Mouse (Mus musculus): ENCODE results near the gene Cdh7.
"Not testable (repeated sequence)": the region's sequence is repeated elsewhere in the genome, so short reads cannot be mapped to it uniquely, and the experiment has no call there.

Cdh7 gene

DNA sequence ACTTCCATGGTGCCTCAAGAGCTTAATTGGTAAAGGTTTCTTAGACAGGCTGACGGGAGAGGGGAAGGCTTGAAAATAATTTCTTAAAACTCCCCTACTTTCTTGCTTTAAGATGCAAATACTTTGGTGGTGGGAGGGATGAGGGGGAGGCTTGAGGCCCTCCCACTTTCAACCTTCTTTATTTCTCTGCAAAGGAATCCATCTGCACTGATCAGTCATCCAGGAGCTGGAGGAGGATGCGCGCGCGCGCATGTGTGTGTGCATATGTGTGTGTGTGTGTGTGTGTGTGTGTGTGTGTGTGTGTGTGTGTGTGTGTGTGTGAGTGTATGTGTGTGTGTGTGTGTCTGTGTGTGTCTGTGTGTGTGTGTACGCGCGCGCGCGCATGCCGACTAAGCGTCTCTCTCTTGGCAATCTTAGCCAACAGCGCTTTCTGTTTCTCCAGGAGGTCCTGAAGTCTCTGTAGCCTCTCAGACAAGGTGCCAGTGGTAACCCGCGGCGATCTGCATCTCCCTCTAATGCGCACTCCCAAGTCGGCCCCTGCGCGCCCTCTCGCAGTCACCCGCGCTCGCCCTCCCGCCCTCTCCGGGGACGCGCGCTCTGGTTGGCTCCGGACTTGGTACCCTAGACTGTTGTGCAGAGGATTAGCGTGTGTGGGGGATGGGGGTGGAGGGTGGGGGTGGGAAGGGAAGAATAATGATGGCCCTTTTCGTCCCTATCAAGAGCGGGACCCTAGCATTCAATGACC, at the start of gene Cdh7:
Gene Cdh7, plus strand, starts transcription at position 368 of the 745 bp plus-strand sequence.
- DNase-seq = peak; percentile 88 to 89

GRCm38 (mm10) chr1:109932674-109933073, 49.6 kb upstream of the Cdh7 start:
- DNase-seq = peak; percentile 89 to 93

GRCm38 (mm10) chr1:109948571-109948970, 33.7 kb upstream of the Cdh7 start:
- peak; percentile 73 to 84 for DNase-seq

DNA sequence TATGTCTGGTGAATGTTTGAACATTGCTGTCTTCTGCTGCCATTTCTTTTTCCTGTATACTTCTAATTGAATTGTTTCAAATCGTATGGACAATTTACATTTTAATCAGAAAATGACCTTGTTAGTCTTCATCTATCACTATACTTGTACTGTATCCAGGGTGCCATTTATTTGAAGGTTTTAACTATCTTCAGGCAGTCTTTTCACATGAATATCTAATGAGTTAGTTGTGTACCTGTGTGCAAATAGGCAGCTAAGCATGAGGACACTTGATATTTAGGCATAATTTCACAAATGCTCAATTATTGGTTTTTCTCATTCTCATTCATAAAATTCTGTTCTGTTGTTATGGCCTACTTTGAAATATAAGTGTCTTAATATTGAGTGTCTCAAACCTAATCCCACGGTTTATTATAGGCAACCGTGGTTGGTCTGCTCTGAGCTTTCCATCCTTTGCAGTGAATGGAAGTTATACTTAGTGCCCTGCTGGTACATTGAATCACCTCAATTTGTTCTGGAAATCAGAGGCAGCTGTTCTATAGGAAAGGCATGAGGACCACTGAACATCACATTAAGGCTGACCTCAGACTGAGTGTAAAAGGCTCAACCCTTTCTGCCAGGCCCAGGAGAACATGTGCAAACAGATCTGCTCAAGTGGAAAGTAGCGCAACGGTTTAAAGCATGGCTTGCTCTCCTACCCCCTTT, 10.4 kb upstream of the Cdh7 start:
- no peak for DNase-seq

DNA sequence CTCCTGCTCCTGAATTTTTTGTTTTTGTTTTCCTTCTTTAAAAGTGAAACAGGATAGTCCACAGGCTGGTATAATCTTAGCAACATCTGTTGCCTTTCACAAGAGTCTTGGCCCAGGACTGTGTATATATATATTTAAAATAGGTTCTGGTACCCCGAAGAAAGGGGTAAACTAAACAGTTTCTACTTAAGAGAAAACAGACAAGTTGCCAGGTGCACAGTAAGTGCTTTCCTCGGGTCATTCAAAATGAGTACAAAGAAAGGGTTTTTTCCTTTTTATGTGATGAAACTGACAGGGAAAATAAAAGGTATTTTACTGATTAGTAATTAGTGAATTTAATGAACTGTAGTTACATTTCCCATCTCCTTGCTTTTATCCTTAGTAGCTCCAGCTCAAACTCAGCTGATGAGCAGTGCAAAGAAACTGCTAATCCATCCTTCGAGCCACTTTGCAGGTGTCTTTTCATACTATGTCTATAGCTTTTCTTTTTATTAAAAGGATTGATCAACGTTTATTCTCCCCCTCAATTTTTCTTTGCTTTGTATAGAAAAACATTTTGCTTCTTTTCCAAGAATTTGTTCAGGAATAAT, 9.7 kb upstream of the Cdh7 start:
- no peak for DNase-seq

GRCm38 (mm10) chr1:109982809-109983536, 742 bp downstream of the Cdh7 start:
- peak; percentile 75 to 83 for DNase-seq

GRCm38 (mm10) chr1:109983537-109983912, 1.3 kb downstream of the Cdh7 start:
- peak; percentile 75 to 77 for DNase-seq

DNA sequence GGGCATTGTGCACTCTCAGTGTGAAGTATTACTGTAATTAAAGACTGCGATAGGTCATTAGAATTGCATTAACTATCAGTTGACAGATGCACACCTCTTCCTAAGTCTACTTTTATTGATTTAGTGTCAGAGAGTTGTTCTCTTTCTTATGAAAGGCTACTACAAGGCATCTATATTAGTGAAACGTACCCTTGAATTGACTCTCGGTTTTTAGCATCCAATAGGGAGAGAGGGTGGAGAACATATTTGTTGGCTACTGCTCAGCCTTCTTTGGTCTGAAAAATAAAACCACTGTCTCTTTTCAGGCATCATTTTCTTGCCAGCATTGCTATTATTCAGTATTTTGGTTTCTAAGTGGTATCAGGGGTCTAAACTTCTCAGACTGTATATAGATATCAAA, 2.5 kb downstream of the Cdh7 start:
- no peak for DNase-seq

GRCm38 (mm10) chr1:109985468-109985867, 3.2 kb downstream of the Cdh7 start:
- DNase-seq = peak; percentile 78 to 80

GRCm38 (mm10) chr1:109989541-109989940, 7.3 kb downstream of the Cdh7 start:
- no peak for DNase-seq

- peak; percentile 66 to 77 for DNase-seq
Observed at GRCm38 (mm10) chr1:109993906-109994305, 11.7 kb downstream of the Cdh7 start.

DNA sequence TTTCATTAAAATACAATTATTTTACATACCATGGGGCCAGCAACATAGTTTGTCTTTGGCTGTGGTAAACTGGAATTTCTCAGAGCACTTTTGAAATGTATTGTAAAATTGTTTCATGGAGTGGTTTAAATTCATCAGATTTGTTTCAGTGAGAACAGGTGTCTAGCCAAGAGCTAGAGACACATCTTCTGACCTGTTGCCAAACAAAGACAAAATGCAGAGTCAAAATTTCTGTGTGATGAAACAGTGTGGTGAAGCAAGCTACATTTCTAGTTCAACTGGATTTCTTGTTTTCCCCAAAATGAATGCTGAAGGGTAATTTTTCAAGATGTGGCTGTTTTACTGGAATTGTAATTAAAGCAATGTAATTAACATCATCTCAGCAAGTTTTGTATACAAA, 22.2 kb downstream of the Cdh7 start:
- DNase-seq = peak in 1 of 2 experiments; percentile 22

- no peak for DNase-seq
Observed at GRCm38 (mm10) chr1:110005038-110005437, 22.8 kb downstream of the Cdh7 start.

- peak; percentile 41 to 43 for DNase-seq
Observed at GRCm38 (mm10) chr1:110012153-110012552, 29.9 kb downstream of the Cdh7 start.

GRCm38 (mm10) chr1:110056317-110056716, 74.1 kb downstream of the Cdh7 start:
- DNase-seq = no peak

DNA sequence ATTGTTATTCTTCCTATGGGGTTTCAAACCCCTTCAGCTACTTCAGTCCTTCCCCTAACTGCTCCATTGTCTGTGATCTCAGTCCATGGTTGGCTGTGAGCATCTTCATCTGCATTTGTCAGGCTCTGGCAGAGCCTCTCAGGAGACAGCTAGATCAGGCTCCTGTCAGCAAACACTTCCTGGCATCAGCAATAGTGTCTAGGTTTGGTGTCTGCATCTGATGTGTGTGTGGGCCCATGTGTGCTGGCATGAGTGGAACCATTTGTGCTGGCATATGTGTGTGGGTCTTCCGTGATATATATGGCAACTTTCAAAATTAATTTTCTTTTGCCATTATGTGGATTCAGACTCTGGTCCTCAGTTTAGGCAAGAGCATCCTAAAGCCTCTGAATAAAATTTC, 85.2 kb downstream of the Cdh7 start:
- no peak for DNase-seq

- DNase-seq = no peak
Observed at GRCm38 (mm10) chr1:110078471-110078870, 96.2 kb downstream of the Cdh7 start.

GRCm38 (mm10) chr1:110118071-110118470, 135.8 kb downstream of the Cdh7 start:
- no peak for DNase-seq

GRCm38 (mm10) chr1:110118862-110119261, 136.6 kb downstream of the Cdh7 start:
- DNase-seq = no peak

DNA sequence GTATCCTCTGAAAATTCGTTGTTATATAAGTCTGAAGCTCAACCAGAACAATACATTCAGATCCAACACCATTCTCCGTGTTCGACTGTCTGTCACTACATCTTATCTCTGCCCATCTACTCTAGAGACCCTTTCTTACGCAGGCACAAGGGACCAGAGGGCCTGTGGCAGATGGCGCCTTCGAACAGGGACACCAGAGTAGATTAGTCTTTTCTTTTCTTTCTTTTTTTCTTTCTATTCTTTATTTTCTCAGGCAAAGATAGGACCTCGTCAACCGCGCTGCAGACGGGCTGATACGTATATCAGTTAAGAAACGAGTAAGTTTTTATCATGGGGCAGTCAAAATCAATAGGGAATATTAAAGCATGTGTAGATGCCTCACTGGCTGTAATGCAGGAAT, 189.2 kb downstream of the Cdh7 start:
- DNase-seq = not testable (repeated sequence)

Data from cerebellum, adult 18-20 months (tissue).